Mouse (Mus musculus) kidney, embryonic 15.5 days (tissue): ENCODE results near the gene Mtus2. TPM values are rescaled to one million over a fixed set of nuclear protein-coding genes. Genes with fewer than 3 reads are reported as not detected.

ENCODE experiments used
- ATAC-seq: fragments of 200-750 bp; cut with Nextera tagmentation; replicated peaks from 2 replicates; pipeline ENCODE4 v1.8.0; 2017; ENCODE audit warnings: moderate TSS enrichment; ENCODE audit not compliant: low FRiP score
- H3K27ac ChIP-seq: fragments of 300-500 bp; sonication (generic); 2 replicates; pipeline ENCODE4 v1.5.1; 2015; ENCODE audit warnings: mild to moderate bottlenecking, inconsistent platforms
- H3K27me3 ChIP-seq: fragments of 300-500 bp; sonication (generic); 2 replicates; pipeline ENCODE4 v1.6.1; 2015; ENCODE audit warnings: inconsistent platforms
- H3K36me3 ChIP-seq: fragments of 300-500 bp; sonication (generic); 2 replicates; pipeline ENCODE4 v1.6.1; 2015; ENCODE audit warnings: inconsistent platforms
- H3K4me1 ChIP-seq: fragments of 300-500 bp; sonication (generic); 2 replicates; pipeline ENCODE4 v1.6.1; 2015; ENCODE audit warnings: inconsistent platforms
- H3K4me2 ChIP-seq: fragments of 300-500 bp; sonication (generic); 2 replicates; pipeline ENCODE4 v1.6.1; 2015; ENCODE audit warnings: moderate library complexity, mild to moderate bottlenecking, inconsistent platforms
- H3K4me3 ChIP-seq: fragments of 300-500 bp; sonication (generic); replicated peaks from 2 replicates; pipeline ENCODE4 v1.5.1; 2015; ENCODE audit warnings: mild to moderate bottlenecking, inconsistent platforms
- H3K9ac ChIP-seq: fragments of 300-500 bp; sonication (generic); 2 replicates; pipeline ENCODE4 v1.6.1; 2015; ENCODE audit warnings: mild to moderate bottlenecking, inconsistent platforms
- H3K9me3 ChIP-seq: fragments of 300-500 bp; sonication (generic); replicated peaks from 2 replicates; pipeline ENCODE4 v1.6.1; 2016; ENCODE audit warnings: inconsistent platforms
- WGBS: fragments of 180-500 bp; shearing (Covaris S2); methylation state at CpG from one replicate; pipeline ENCODE4 v1.1.7; 2015; ENCODE audit warnings: mixed read lengths; 5-methylcytosine and 5-hydroxymethylcytosine counted together
- polyA plus RNA-seq: library from polyadenylated mRNA; unstranded; fragments of >200 nt; fragmentation: Nextera tagmentation; extraction: Ambion mirVana; gene quantifications from 2 replicates; pipeline ENCODE4 v1.2.1, GENCODE M21; 2015

Mtus2 gene
- 3.6 and 3.9 TPM in 2 replicates for polyA plus RNA-seq

DNA sequence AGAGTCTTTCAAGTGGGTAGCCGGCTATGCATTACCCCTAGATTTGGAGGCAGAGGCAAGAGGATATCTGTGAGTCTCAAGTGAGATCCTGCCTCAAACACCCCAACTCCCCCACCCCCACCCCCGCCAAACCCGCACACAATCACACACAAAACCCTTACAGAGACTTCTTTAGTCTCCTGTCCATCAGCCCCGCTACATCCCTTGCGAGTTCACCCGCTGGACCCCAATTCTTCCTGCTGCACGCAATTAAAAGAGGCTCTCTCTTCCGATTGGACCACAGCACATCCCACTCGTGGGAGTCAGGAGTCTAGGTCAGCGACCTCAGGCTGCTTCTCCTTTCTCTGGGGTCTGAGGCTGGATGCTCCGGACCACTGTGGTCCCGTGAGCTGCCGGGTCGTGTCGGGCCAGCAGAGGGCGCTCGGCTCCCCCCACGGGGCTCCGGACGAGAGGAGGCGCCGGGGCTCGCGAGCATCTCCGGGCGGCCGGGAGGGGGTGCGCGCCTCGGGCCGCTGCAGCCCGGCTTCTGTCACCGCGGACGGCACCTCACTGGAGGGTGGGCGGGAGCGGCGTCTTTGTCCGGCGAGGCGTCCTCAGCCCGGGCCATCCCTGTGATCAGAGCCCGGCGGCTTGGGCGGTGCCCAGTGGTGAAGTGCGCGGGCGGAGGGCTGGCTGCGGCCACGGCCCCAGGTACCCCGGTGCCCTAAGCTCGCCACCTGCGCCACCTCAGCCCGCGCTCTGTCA lies at the start of gene Mtus2:
TSS of gene Mtus2 (plus strand) at position 500 of the 744 bp plus-strand sequence.
- no peak within 1 kb of the TSS for H3K27ac ChIP-seq
- H3K36me3 ChIP-seq = no peaks in the 10 kb centered on the region
- ATAC-seq = peak; percentile 87

DNA sequence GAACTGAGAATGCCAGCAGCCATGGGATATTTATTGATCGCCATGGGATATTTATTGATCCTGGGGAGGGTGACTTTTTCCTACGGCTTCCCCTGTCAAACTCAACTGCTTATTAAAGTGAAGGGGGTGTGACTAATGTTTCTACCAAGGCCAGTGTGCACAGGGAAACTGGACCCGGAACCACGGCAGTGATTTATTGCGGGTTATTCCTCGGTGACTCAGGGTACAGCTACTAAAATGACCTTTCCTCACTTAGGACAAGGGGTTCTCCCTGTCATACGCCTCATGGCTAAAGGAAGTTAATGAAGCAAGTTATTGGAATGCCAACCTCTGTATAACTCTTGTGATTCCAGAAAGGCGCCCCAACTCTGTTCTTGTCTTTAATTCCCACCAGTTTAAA lies 49.3 kb upstream of the Mtus2 start:
- WGBS = 57% methylated on average over 8 of the region's 8 CpGs
- H3K4me2 ChIP-seq = no peak overlapping the region
- H3K27ac ChIP-seq = no peak overlapping the region

More for the DNA sequence above, at the start of gene Mtus2:
- Histone ChIP-seq H3K4me2 (peak within 1 kb of the TSS; percentile 98), H3K4me3 (peak within 1 kb of the TSS; percentile 56), H3K27me3 (peaks cover 52% of the 10 kb centered on the region), H3K9ac (0 out of 2 replicates have a peak within 1 kb of the TSS, but pooled peaks have one; percentile 31), H3K4me1 (peaks cover 19% of the 10 kb centered on the region), H3K9me3 (no peaks in the 10 kb centered on the region)
- WGBS = under 1% methylated on average over 55 of the region's 55 CpGs

DNA sequence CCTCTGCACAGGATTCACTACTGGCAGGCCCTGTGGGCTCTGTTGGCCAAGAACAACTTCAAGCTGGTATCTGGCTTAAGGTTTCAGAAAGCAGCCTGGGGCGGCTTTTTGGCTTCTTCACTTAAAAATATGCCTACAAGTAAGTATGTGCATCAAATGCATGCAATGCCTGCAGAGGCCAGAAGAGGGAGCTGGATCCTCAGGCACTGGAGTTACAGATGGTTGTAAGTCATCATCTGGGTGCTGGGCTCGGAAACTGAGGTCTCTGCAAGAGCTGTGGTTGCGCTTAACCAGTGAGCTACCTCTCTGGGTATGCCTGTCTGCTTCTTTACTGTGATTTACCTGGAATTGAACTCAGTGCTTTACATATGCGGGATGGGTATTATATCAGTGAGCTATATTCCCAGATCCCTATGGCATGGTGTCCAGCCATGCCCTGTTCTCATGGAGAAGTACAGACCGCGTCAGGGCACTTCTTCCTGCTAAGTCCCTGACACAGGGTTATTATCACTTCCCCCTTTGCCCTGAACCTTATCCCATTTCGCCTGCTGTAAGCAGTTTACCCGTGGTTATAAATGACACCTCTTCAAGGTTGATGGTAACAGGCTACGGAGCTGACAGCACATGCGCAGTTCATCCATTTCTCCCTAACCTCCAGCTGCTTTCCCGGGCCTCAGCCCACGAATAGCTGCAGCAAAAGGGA lies 46.2 kb upstream of the Mtus2 start:
- 77% methylated on average over 12 of the region's 12 CpGs for WGBS
- no peak overlapping the region for H3K4me2 ChIP-seq
- no peak overlapping the region for H3K4me3 ChIP-seq
- H3K27me3 ChIP-seq = peaks cover 2% of the 10 kb centered on the region; the same call in 1 of the 2 replicates
- H3K9ac ChIP-seq = no peak overlapping the region
- H3K36me3 ChIP-seq = no peaks in the 10 kb centered on the region
- no peaks in the 10 kb centered on the region for H3K9me3 ChIP-seq
- no peak for ATAC-seq
- no peak overlapping the region for H3K27ac ChIP-seq
- peaks cover 17% of the 10 kb centered on the region for H3K4me1 ChIP-seq

More for the DNA sequence above, 49.3 kb upstream of the Mtus2 start:
- H3K4me1 ChIP-seq = peaks cover under 1% of the 10 kb centered on the region; the same call in 1 of the 2 replicates
- H3K27me3 ChIP-seq = peaks cover 2% of the 10 kb centered on the region; the same call in 1 of the 2 replicates
- H3K36me3 ChIP-seq = no peaks in the 10 kb centered on the region
- no peak for ATAC-seq
- no peak overlapping the region for H3K4me3 ChIP-seq
- H3K9ac ChIP-seq = no peak overlapping the region
- H3K9me3 ChIP-seq = no peaks in the 10 kb centered on the region

DNA sequence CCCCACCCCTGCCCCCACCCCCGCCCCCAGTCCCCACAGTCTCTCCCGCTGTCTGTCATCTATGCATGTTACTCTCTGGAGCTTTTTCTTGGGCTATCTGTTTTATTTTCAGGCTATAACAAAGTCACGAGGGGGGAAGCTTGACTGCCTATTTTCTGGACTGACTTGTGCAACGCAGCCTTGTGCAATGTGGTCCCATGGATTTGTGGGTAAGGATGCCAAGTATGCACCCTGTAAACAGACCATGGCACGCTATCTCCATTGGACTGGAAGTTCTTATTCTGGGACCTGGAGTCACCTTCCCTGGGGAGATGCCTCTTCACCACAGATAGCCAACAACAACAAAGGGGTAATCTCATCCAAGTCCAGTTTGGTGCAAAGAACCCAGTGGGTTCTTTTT lies 45.4 kb upstream of the Mtus2 start:
- H3K9ac ChIP-seq = no peak overlapping the region
- H3K4me3 ChIP-seq = no peak overlapping the region
- no peak overlapping the region for H3K27ac ChIP-seq
- H3K4me1 ChIP-seq = peaks cover 17% of the 10 kb centered on the region
- WGBS = 74% methylated on average over 5 of the region's 5 CpGs
- no peaks in the 10 kb centered on the region for H3K9me3 ChIP-seq
- H3K27me3 ChIP-seq = peaks cover 2% of the 10 kb centered on the region; the same call in 1 of the 2 replicates
- no peak overlapping the region for H3K4me2 ChIP-seq
- ATAC-seq = no peak
- H3K36me3 ChIP-seq = no peaks in the 10 kb centered on the region

DNA sequence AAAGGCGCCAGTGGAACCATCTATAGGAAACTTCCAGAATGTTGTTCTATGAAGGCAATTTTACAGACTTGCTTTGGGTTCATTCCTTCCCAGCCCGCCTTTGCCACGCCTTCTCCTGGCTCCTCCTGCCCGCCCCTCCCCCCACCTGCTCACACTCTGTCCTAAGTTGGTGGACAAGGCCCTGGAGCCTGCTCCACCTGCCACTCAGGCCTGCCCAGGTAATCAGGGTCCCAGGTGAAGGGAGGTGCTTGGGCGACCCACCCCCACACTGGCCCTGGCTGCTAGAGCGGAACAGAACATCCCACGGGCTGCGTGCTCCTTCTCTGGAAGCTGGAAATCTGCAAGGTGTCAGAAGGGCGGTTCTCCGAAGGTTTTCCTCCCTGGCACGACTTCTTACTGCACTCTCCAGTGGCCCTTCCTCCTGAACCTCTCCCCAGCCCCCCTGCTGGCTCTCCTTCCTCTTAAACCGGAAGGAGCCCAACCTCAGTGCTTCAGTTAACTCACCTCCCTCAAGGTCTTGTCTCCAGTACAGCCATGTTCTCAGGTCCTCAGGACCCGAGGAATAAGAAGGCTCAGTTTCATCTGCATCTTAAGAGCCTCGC lies 43.8 kb upstream of the Mtus2 start:
- Histone ChIP-seq H3K9me3 (no peaks in the 10 kb centered on the region), H3K9ac (no peak overlapping the region), H3K27me3 (peaks cover 2% of the 10 kb centered on the region; the same call in 1 of the 2 replicates), H3K4me1 (peaks cover 17% of the 10 kb centered on the region), H3K27ac (peak overlapping the region; percentile 59), H3K36me3 (no peaks in the 10 kb centered on the region), H3K4me3 (no peak overlapping the region), H3K4me2 (peak overlapping the region; percentile 38)
- ATAC-seq = peak; percentile 83
- WGBS = 14% methylated on average over 14 of the region's 14 CpGs

DNA sequence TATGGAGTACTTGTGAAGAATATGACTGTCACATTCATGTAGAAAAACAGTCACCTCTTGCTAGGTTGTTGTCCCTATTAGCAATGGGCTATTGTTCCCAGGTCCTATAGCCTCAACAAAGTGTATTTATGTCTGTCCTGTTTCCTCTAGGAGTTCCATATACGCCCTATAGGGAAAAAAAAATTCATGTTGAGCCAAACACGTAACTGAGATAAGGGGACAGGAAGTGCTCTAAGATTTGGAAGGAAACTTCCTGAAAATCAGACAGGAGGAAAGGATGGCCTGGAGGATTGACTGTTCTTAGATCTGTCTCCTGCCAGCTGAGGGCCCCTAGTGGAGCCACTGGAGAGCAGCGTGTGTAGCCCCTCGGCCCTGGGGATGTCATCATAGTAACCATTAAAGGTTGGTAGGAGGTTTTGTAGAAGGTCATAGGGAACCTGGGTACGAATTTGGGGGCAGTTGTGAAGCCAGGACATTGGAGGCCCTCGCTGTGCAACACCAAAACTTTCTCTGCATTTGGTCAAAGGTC lies 42.0 kb upstream of the Mtus2 start:
- Histone ChIP-seq H3K27ac (0 out of 2 replicates have a peak overlapping the region, but pooled peaks have one; percentile 42), H3K36me3 (no peaks in the 10 kb centered on the region), H3K9ac (no peak overlapping the region), H3K4me3 (no peak overlapping the region), H3K4me2 (no peak overlapping the region), H3K27me3 (peaks cover 2% of the 10 kb centered on the region; the same call in 1 of the 2 replicates), H3K4me1 (peaks cover 17% of the 10 kb centered on the region), H3K9me3 (no peaks in the 10 kb centered on the region)
- 50% methylated on average over 6 of the region's 6 CpGs for WGBS
- no peak for ATAC-seq

DNA sequence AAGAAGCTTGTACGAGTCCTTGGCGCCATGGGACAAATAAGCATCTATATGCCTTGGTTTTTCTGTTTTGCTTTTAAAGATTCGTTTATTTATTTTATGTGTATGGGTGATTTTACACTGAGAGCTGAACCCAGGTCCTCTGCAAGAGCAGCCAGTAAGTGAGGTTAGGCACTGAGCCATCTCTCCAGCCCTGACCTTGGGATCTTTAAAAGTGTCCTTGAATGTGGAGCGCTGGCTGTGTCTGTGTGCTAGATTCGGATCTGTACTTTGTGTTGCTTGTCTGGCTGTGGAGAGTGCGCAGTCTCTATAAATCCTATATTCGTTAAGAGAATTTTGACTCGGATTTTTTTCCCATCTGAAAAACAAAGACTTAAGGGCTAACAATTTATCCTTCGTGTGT lies 40.9 kb upstream of the Mtus2 start:
- H3K27ac ChIP-seq = no peak overlapping the region
- H3K9me3 ChIP-seq = no peaks in the 10 kb centered on the region
- 85% methylated on average over 9 of the region's 9 CpGs for WGBS
- H3K4me2 ChIP-seq = no peak overlapping the region
- peaks cover 17% of the 10 kb centered on the region for H3K4me1 ChIP-seq
- no peak overlapping the region for H3K4me3 ChIP-seq
- ATAC-seq = no peak
- H3K36me3 ChIP-seq = no peaks in the 10 kb centered on the region
- H3K9ac ChIP-seq = no peak overlapping the region
- H3K27me3 ChIP-seq = no peaks in the 10 kb centered on the region

DNA sequence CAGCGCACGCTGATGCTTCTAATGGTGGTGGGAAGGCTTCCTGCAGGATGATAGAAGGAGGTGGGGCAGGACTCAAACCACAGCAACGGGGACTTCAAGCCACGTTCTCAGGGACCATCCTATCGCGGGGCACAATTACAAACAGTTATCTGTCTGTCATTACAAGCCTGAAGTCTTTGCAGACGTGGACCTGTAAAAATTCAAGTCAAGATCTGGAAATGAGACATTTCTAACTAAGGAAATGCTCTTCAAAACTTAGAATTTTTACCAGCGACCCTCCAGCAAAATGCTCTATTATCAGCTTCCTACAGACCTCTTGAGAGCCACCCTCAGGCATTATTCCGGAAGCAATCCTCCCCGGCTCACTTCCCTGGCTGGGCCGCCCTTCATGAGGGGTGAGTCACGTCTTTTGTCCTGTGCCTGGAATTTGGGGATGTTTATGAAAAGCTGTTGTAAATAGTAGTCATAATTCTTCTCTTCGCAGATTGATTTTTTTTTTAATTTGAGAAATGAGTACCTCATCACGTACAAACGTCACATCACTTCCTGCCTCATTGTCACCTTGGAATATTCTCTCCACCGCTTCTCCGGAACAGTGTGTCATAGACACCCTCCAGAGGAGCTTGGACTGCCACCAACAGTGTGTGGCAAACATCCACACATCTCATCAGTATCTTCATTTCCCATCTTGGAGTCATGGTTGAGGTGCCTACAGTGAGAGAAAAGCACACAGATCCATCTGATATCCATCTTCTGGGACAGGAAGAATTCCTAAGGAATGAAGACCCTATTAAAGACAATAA lies 38.9 kb upstream of the Mtus2 start:
- Histone ChIP-seq H3K36me3 (no peaks in the 10 kb centered on the region), H3K9ac (no peak overlapping the region), H3K4me2 (no peak overlapping the region), H3K4me1 (peaks cover 12% of the 10 kb centered on the region), H3K4me3 (no peak overlapping the region), H3K27ac (peak overlapping the region; percentile 51; the same call in 1 of the 2 replicates), H3K27me3 (no peaks in the 10 kb centered on the region), H3K9me3 (no peaks in the 10 kb centered on the region)
- ATAC-seq = no peak
- WGBS = 68% methylated on average over 17 of the region's 17 CpGs

DNA sequence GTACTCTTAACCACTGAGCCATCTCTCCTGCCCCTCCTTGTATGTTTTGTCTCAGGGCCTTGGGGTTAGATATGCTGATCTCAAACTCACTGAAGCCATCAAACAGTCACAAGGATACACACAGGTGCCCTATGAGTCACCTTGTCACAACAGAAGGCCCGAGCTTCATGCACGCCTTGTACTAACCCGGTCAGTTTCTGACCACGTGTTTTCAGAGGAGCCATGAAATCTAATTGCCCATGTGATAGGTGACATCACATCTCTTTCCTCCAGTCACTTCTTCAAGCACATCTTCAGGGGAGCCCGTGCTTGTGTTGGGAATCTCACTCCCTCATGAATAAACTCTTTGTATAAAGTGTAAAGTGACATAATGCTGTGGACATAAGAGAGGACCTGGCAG lies 32.5 kb upstream of the Mtus2 start:
- ATAC-seq = no peak
- WGBS = 70% methylated on average over 5 of the region's 5 CpGs
- H3K9me3 ChIP-seq = no peaks in the 10 kb centered on the region

DNA sequence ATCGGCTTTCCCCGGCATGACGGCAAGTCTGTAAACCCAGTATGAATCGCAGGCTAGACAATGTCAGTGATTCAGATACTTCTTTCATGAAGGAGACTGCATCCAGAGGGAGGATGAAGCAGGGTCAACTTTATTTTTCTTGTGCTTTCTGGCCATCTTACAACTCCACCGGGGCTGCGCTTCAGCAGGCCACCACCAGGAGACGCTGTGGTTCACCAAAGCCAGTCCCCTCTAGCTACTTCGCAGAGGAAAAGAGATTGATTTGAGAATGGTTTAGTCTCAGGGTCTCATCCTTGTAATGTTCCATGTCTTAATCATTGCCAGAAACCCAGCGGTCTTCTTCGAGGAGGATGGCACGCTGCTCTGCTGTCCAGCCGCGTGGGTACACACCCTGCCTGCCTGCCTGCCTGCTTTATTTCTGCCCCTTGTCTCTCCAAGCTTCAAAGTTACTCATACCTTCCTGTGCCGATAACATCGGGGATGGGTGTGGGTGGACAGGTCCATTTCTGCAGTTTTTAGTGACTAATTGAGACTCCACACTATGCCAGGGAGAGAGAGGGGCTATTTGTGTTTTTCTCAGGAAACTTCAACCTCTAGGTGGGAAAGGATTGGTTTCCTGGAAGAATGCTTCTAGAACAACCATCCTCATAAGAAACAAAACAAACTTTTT lies 31.1 kb upstream of the Mtus2 start:
- Histone ChIP-seq H3K27me3 (no peaks in the 10 kb centered on the region), H3K36me3 (no peaks in the 10 kb centered on the region), H3K4me3 (no peak overlapping the region), H3K4me1 (no peaks in the 10 kb centered on the region), H3K9ac (no peak overlapping the region), H3K4me2 (no peak overlapping the region), H3K27ac (no peak overlapping the region), H3K9me3 (no peaks in the 10 kb centered on the region)
- ATAC-seq = no peak
- 70% methylated on average over 15 of the region's 15 CpGs for WGBS

More for the DNA sequence above, 32.5 kb upstream of the Mtus2 start:
- Histone ChIP-seq H3K9ac (no peak overlapping the region), H3K36me3 (no peaks in the 10 kb centered on the region), H3K27ac (no peak overlapping the region), H3K4me3 (no peak overlapping the region), H3K27me3 (no peaks in the 10 kb centered on the region), H3K4me1 (no peaks in the 10 kb centered on the region), H3K4me2 (no peak overlapping the region)
